Mouse (Mus musculus) olfactory bulb, adult 2 months (tissue): ENCODE results near the gene CN725425.

Experiments used
- CTCF ChIP-seq: fragments of 200-500 bp; IDR thresholded peaks from 2 replicates; pipeline ENCODE4 v1.5.1; 2012; ENCODE audit warnings: low read depth, mild to moderate bottlenecking, low read length, moderate library complexity; ENCODE audit not compliant: insufficient read depth
- POLR2A ChIP-seq: fragments of 200-500 bp; IDR thresholded peaks from 2 replicates; pipeline ENCODE4 v1.6.1; 2012; ENCODE audit warnings: mild to moderate bottlenecking, low read depth, low read length, moderate library complexity; ENCODE audit not compliant: insufficient read depth

GRCm38 (mm10) chr15:91251544-91252408 lies 52.5 kb downstream of the CN725425 start:
- TF ChIP-seq CTCF (no peak), POLR2A (no peak)
